17 mouse cellular contexts compared by ENCODE assay signal in genomic region chr9:27304485-27305102, GRCm38 (mm10). TPM values are rescaled to one million over a fixed set of nuclear protein-coding genes. Genes with fewer than 3 reads are reported as not detected.
DNase-seq lines count a peak whose midpoint lies in the region; TF ChIP-seq lines count a peak whose summit lies in the region.
"Had no signal": no experiment of that assay in that cellular context is flagged by ENCODE, and none has a peak within 500 bp of the region (broad histone marks: within the 10 kb centered on the region; RNA-seq: fewer than 3 reads in every experiment).

No protein-coding gene starts in this region.

- WGBS in olfactory bulb, adult 2 months: 43% methylated on average over 5 of the region's 5 CpGs

- TF ChIP-seq POLR2A in olfactory bulb, adult 2 months (IDR thresholded peaks at IDR 0.05; ENCODE audit: insufficient read depth, low read depth, low read length): no peak

- H3K4me3 ChIP-seq in olfactory bulb, adult 2 months (ENCODE audit: insufficient read depth, low read depth, low read length): no peak overlapping the region
- H3K4me3 ChIP-seq: forebrain, embryonic 12.5 days; hindbrain, embryonic 13.5 days; intestine, embryonic 15.5 days; liver, embryonic 15.5 days; megakaryocyte, embryonic 14.5 days; midbrain, embryonic 15.5 days had no signal

- TF ChIP-seq CTCF in olfactory bulb, adult 2 months (IDR thresholded peaks at IDR 0.05; ENCODE audit: insufficient read depth, low read depth, low read length): no peak

- peak; percentile 90 for DNase-seq in heart, adult 11 months
- DNase-seq in heart, postnatal 4 days: no peak
- peak; percentile 34 for DNase-seq in layer of hippocampus, adult 11-12 months (ENCODE audit: low spot score)
- no peak for DNase-seq in layer of hippocampus, adult 9-10 months (ENCODE audit: low spot score)
- peak; percentile 39 for DNase-seq in cerebellum, adult 8-10 months
- no peak for DNase-seq in retina, embryonic 14.5 days (ENCODE audit: low spot score)
- DNase-seq: kidney, postnatal 10 days; lung, postnatal 10 days; thymus, postnatal 25 days had no signal

- H3K27ac ChIP-seq in olfactory bulb, adult 2 months (ENCODE audit: insufficient read depth, low read depth, low read length): peak overlapping the region; percentile 11
- H3K27ac ChIP-seq: forebrain, embryonic 12.5 days; hindbrain, embryonic 13.5 days; intestine, embryonic 15.5 days; liver, embryonic 15.5 days; midbrain, embryonic 15.5 days had no signal

- H3K4me1 ChIP-seq in olfactory bulb, adult 2 months (ENCODE audit: control insufficient read depth, insufficient read depth, low read length): peaks cover 72% of the 10 kb centered on the region

RNA-seq across cellular contexts. Expression of gene Igsf9b, which starts 5.6 kb away (rescaled TPM):
- total RNA-seq in heart, postnatal 4 days (2021): 10 to 100 TPM; 15.9 to 19.4 TPM
- polyA plus RNA-seq in olfactory bulb, adult 2 months (2012; ENCODE audit: insufficient read depth, insufficient read length, low replicate concordance, missing spikeins): not detected in 2 replicates
- total RNA-seq: MEL had no signal

Comparison
In these comparisons a context has a peak if more than half of its experiments do, and no peak if none do; other contexts are left out.
1. DNase-seq: peak in heart, adult 11 months (single experiment), layer of hippocampus, adult 11-12 months (single experiment) and cerebellum, adult 8-10 months (single experiment); none in heart, postnatal 4 days (single experiment), layer of hippocampus, adult 9-10 months (single experiment) and retina, embryonic 14.5 days (single experiment).